Mouse (Mus musculus) mature B cell (primary cell): ENCODE measurements around the gene Pabpc1l.

ENCODE experiments used
- in situ Hi-C: fragments of 300-500 bp; cut with MboI; formaldehyde crosslinking; loops from 2 replicates; pipeline ENCODE4 v1.14.3; 2019

Pabpc1l gene

GRCm38 (mm10) chr2:164025150-164025549, at the start of gene Pabpc1l:
Gene Pabpc1l (plus strand): TSS chr2:164025450.
- in situ Hi-C loops = no loop called here

GRCm38 (mm10) chr2:163976448-163976847, 48.8 kb upstream of the Pabpc1l start:
- in situ Hi-C loops = no loop called here

GRCm38 (mm10) chr2:163987233-163987632, 38.0 kb upstream of the Pabpc1l start:
- in situ Hi-C loops = no loop called here

- in situ Hi-C loops = no loop called here
These were observed 32.4 kb upstream of the Pabpc1l start for GRCm38 (mm10) chr2:163992871-163993270.

GRCm38 (mm10) chr2:163994654-163994976, 30.6 kb upstream of the Pabpc1l start, which contains the start of gene Ywhab:
Gene Ywhab (plus strand): TSS chr2:163994960.
- in situ Hi-C loops = no loop called here

- in situ Hi-C loops = no loop called here
These were observed 30.0 kb upstream of the Pabpc1l start for GRCm38 (mm10) chr2:163994977-163995862.

GRCm38 (mm10) chr2:163996275-163996674, 29.0 kb upstream of the Pabpc1l start:
- in situ Hi-C loops = no loop called here

- in situ Hi-C loops = no loop called here
These were observed 28.4 kb upstream of the Pabpc1l start for GRCm38 (mm10) chr2:163996899-163997298.

- in situ Hi-C loops = no loop called here
These were observed 26.3 kb upstream of the Pabpc1l start for GRCm38 (mm10) chr2:163998981-163999380.

GRCm38 (mm10) chr2:164002637-164003036, 22.6 kb upstream of the Pabpc1l start:
- in situ Hi-C loops = no loop called here

GRCm38 (mm10) chr2:164004503-164004902, 20.7 kb upstream of the Pabpc1l start:
- in situ Hi-C loops = no loop called here

GRCm38 (mm10) chr2:164006932-164007331, 18.3 kb upstream of the Pabpc1l start:
- in situ Hi-C loops = no loop called here

GRCm38 (mm10) chr2:164007547-164007946, 17.7 kb upstream of the Pabpc1l start:
- in situ Hi-C loops = no loop called here

- in situ Hi-C loops = no loop called here
These were observed 17.2 kb upstream of the Pabpc1l start for GRCm38 (mm10) chr2:164007987-164008545.

- in situ Hi-C loops = no loop called here
These were observed 16.0 kb upstream of the Pabpc1l start for GRCm38 (mm10) chr2:164009227-164009626.

- in situ Hi-C loops = no loop called here
These were observed 14.8 kb upstream of the Pabpc1l start for GRCm38 (mm10) chr2:164010496-164010895.

- in situ Hi-C loops = no loop called here
These were observed 14.3 kb upstream of the Pabpc1l start for GRCm38 (mm10) chr2:164010944-164011343.

GRCm38 (mm10) chr2:164015304-164015703, 9.9 kb upstream of the Pabpc1l start:
- in situ Hi-C loops = no loop called here

- in situ Hi-C loops = no loop called here
These were observed 6.3 kb upstream of the Pabpc1l start for GRCm38 (mm10) chr2:164018910-164019309.

GRCm38 (mm10) chr2:164019943-164020342, 5.3 kb upstream of the Pabpc1l start:
- in situ Hi-C loops = no loop called here

- in situ Hi-C loops = no loop called here
These were observed 3.1 kb upstream of the Pabpc1l start for GRCm38 (mm10) chr2:164022104-164022503.

- in situ Hi-C loops = no loop called here
These were observed 5.9 kb downstream of the Pabpc1l start for GRCm38 (mm10) chr2:164031147-164031546.

GRCm38 (mm10) chr2:164032973-164033372, 7.7 kb downstream of the Pabpc1l start:
- in situ Hi-C loops = no loop called here
